Mouse (Mus musculus): Measurements from ENCODE around the gene Rabgef1. TPM values are rescaled to one million over a fixed set of nuclear protein-coding genes. Genes with fewer than 3 reads are reported as not detected.

The Rabgef1 gene
- polyA plus RNA-seq, 1 experiment from 2014 or later: 47.0 TPM

Other genes with a start within 250 kb of the Rabgef1 start
- 28.7 and 34.2 TPM in 2 replicates for gene Vkorc1l1, start 229.8 kb upstream of the Rabgef1 start, polyA plus RNA-seq (2015; fragmentation: Nextera tagmentation; extraction: Ambion mirVana)
- gene Gusb, start 168.7 kb upstream of the Rabgef1 start, polyA plus RNA-seq (2015; fragmentation: Nextera tagmentation; extraction: Ambion mirVana): 14.4 and 17.4 TPM in 2 replicates
- gene Asl, start 142.6 kb upstream of the Rabgef1 start, polyA plus RNA-seq (2015; fragmentation: Nextera tagmentation; extraction: Ambion mirVana): 26.5 and 32.5 TPM in 2 replicates
- 73.7 and 81.4 TPM in 2 replicates for gene Crcp, start 142.5 kb upstream of the Rabgef1 start, polyA plus RNA-seq (2015; fragmentation: Nextera tagmentation; extraction: Ambion mirVana)
- gene Tpst1, start 98.5 kb upstream of the Rabgef1 start, polyA plus RNA-seq (2015; fragmentation: Nextera tagmentation; extraction: Ambion mirVana): 59.5 and 66.1 TPM in 2 replicates
- 14.3 and 14.9 TPM in 2 replicates for gene Kctd7, start 26.9 kb upstream of the Rabgef1 start, polyA plus RNA-seq (2015; fragmentation: Nextera tagmentation; extraction: Ambion mirVana)
- gene Tmem248, start 45.3 kb downstream of the Rabgef1 start, polyA plus RNA-seq (2015; fragmentation: Nextera tagmentation; extraction: Ambion mirVana): 22.3 and 23.0 TPM in 2 replicates
- gene Sbds, start 83.7 kb downstream of the Rabgef1 start, polyA plus RNA-seq (2015; fragmentation: Nextera tagmentation; extraction: Ambion mirVana): 60.3 TPM in 2 replicates
- 25.4 and 29.6 TPM in 2 replicates for gene Tyw1, start 83.8 kb downstream of the Rabgef1 start, polyA plus RNA-seq (2015; fragmentation: Nextera tagmentation; extraction: Ambion mirVana)
- gene Caln1, start 197.7 kb downstream of the Rabgef1 start, polyA plus RNA-seq (2015; fragmentation: Nextera tagmentation; extraction: Ambion mirVana): 21.2 and 24.4 TPM in 2 replicates
- gene A330070K13Rik, start 212.8 kb downstream of the Rabgef1 start, polyA plus RNA-seq (2015; fragmentation: Nextera tagmentation; extraction: Ambion mirVana): not detected in 2 replicates

Data from forebrain, embryonic 16.5 days (tissue).